Mouse (Mus musculus) brain, embryonic 14.5 days (tissue): Measurements from ENCODE around the gene C2cd2l. TPM values are rescaled to one million over a fixed set of nuclear protein-coding genes. Genes with fewer than 3 reads are reported as not detected.
"Not testable (repeated sequence)": the region's sequence is repeated elsewhere in the genome, so short reads cannot be mapped to it uniquely, and the experiment has no call there.

Experiments
- DNase-seq: peaks from one replicate; pipeline ENCODE4 v3.0.0-alpha.2; 2011; ENCODE audit warnings: low read depth
- CTCF ChIP-seq: fragments of 200-500 bp; IDR thresholded peaks from 2 replicates; pipeline ENCODE4 v1.5.1; 2012; ENCODE audit warnings: inconsistent platforms, mild to moderate bottlenecking, moderate library complexity, borderline replicate concordance; ENCODE audit not compliant: insufficient read depth, insufficient read length; ENCODE audit errors: extremely low read depth
- POLR2A ChIP-seq: fragments of 200-500 bp; IDR thresholded peaks from 2 replicates; pipeline ENCODE4 v1.6.1; 2012; ENCODE audit warnings: mild to moderate bottlenecking, inconsistent platforms, borderline replicate concordance; ENCODE audit not compliant: poor library complexity, insufficient read depth, insufficient read length, severe bottlenecking; ENCODE audit errors: extremely low read depth
- polyA plus RNA-seq: library from polyadenylated mRNA; depleted of rRNA; stranded (reverse); fragments of >200 nt; gene quantifications from 2 replicates; pipeline ENCODE4 v1.2.3, GENCODE M21; 2012; rRNA removed

Gene C2cd2l
- polyA plus RNA-seq = 58.5 and 62.1 TPM in 2 replicates

GRCm38 (mm10) chr9:44319887-44320798, at the start of gene C2cd2l:
C2cd2l (minus strand) TSS chr9:44320285.
- TF ChIP-seq CTCF (no peak), POLR2A (peak; percentile 70; the same call in 1 of the 2 replicates)

GRCm38 (mm10) chr9:44364480-44364879, 44.4 kb upstream of the C2cd2l start:
- no peak for TF ChIP-seq POLR2A
- peak; percentile 21; the same call in 1 of the 2 replicates for TF ChIP-seq CTCF
- DNase-seq = no peak

More at GRCm38 (mm10) chr9:44319887-44320798, at the start of gene C2cd2l:
- peak; percentile 99 for DNase-seq

GRCm38 (mm10) chr9:44361931-44362330, 41.8 kb upstream of the C2cd2l start:
- not testable (repeated sequence) for DNase-seq

GRCm38 (mm10) chr9:44361190-44361917, 41.3 kb upstream of the C2cd2l start, which contains the start of gene Vps11:
Vps11 (minus strand) TSS chr9:44361670.
- DNase-seq = peak; percentile 99
- TF ChIP-seq POLR2A (peak; percentile 70; the same call in 1 of the 2 replicates), CTCF (no peak)

- peak; percentile 71 for DNase-seq
- TF ChIP-seq POLR2A (no peak), CTCF (peak; percentile 47; the same call in 1 of the 2 replicates)
Observed at GRCm38 (mm10) chr9:44357207-44357606, 37.1 kb upstream of the C2cd2l start.

- TF ChIP-seq POLR2A (no peak), CTCF (no peak)
- no peak for DNase-seq
Observed at GRCm38 (mm10) chr9:44353142-44353541, 33.1 kb upstream of the C2cd2l start.

GRCm38 (mm10) chr9:44352337-44352736, 32.3 kb upstream of the C2cd2l start:
- DNase-seq = no peak
- no peak for TF ChIP-seq CTCF
- no peak for TF ChIP-seq POLR2A

- TF ChIP-seq POLR2A (no peak), CTCF (no peak)
Observed at GRCm38 (mm10) chr9:44351396-44351795, 31.3 kb upstream of the C2cd2l start.

GRCm38 (mm10) chr9:44348546-44348945, 28.5 kb upstream of the C2cd2l start:
- TF ChIP-seq POLR2A = no peak
- TF ChIP-seq CTCF = no peak
- DNase-seq = no peak

More at GRCm38 (mm10) chr9:44351396-44351795, 31.3 kb upstream of the C2cd2l start:
- no peak for DNase-seq

- DNase-seq = no peak
- no peak for TF ChIP-seq CTCF
Observed at GRCm38 (mm10) chr9:44347621-44348020, 27.5 kb upstream of the C2cd2l start.

- TF ChIP-seq CTCF (no peak), POLR2A (no peak)
- DNase-seq = no peak
Observed at GRCm38 (mm10) chr9:44347166-44347565, 27.1 kb upstream of the C2cd2l start.

- no peak for DNase-seq
- TF ChIP-seq POLR2A (no peak), CTCF (no peak)
Observed at GRCm38 (mm10) chr9:44345570-44346433, 25.7 kb upstream of the C2cd2l start.
